Mouse (Mus musculus) embryonic fibroblast, embryonic 13.5 days (primary cell): ENCODE measurements around the gene Tbc1d5.

Source experiments
- CTCF ChIP-seq: IDR thresholded peaks from 2 replicates; pipeline ENCODE4 v1.5.1; 2011; ENCODE audit warnings: mild to moderate bottlenecking, control low read depth, low read length, moderate library complexity, borderline replicate concordance; ENCODE audit not compliant: insufficient read depth
- POLR2A ChIP-seq: IDR thresholded peaks from 2 replicates; pipeline ENCODE4 v1.6.1; 2011; ENCODE audit warnings: low read depth, mild to moderate bottlenecking, control low read depth, low read length, moderate library complexity

- TF ChIP-seq CTCF (no peak), POLR2A (no peak)
These were observed 162.8 kb downstream of the Tbc1d5 start for GRCm38 (mm10) chr17:51016384-51016783.
